Mouse (Mus musculus) neural tube, embryonic 15.5 days (tissue): ENCODE measurements around the gene Tmigd1. TPM values are rescaled to one million over a fixed set of nuclear protein-coding genes. Genes with fewer than 3 reads are reported as not detected.

Source experiments
- ATAC-seq: fragments of 200-750 bp; cut with Nextera tagmentation; 2 replicates; pipeline ENCODE4 v1.8.0; 2017; ENCODE audit warnings: mild to moderate bottlenecking, moderate TSS enrichment, moderate library complexity; ENCODE audit not compliant: low FRiP score
- H3K27ac ChIP-seq: fragments of 300-500 bp; sonication (generic); replicated peaks from 2 replicates; pipeline ENCODE4 v1.5.1; 2015; ENCODE audit warnings: mild to moderate bottlenecking, inconsistent platforms
- H3K27me3 ChIP-seq: fragments of 300-500 bp; sonication (generic); replicated peaks from 2 replicates; pipeline ENCODE4 v1.6.1; 2015; ENCODE audit warnings: inconsistent platforms
- H3K36me3 ChIP-seq: fragments of 300-500 bp; sonication (generic); 2 replicates; pipeline ENCODE4 v1.6.1; 2015; ENCODE audit warnings: inconsistent platforms
- H3K4me1 ChIP-seq: fragments of 300-500 bp; sonication (generic); 2 replicates; pipeline ENCODE4 v1.6.1; 2015; ENCODE audit warnings: inconsistent platforms
- H3K4me2 ChIP-seq: fragments of 300-500 bp; sonication (generic); 2 replicates; pipeline ENCODE4 v1.6.1; 2015; ENCODE audit warnings: inconsistent platforms, mild to moderate bottlenecking, moderate library complexity
- H3K4me3 ChIP-seq: fragments of 300-500 bp; sonication (generic); replicated peaks from 2 replicates; pipeline ENCODE4 v1.5.1; 2015; ENCODE audit warnings: mild to moderate bottlenecking, inconsistent platforms
- H3K9ac ChIP-seq: fragments of 300-500 bp; sonication (generic); replicated peaks from 2 replicates; pipeline ENCODE4 v1.6.1; 2015; ENCODE audit warnings: mild to moderate bottlenecking, inconsistent platforms
- H3K9me3 ChIP-seq: fragments of 300-500 bp; sonication (generic); replicated peaks from 2 replicates; pipeline ENCODE4 v1.6.1; 2016; ENCODE audit warnings: inconsistent platforms
- WGBS: fragments of 180-500 bp; shearing (Covaris S2); methylation state at CpG from one replicate; pipeline ENCODE4 v1.1.7; 2015; ENCODE audit warnings: mixed read lengths; 5-methylcytosine and 5-hydroxymethylcytosine counted together
- polyA plus RNA-seq: library from polyadenylated mRNA; unstranded; fragments of >200 nt; fragmentation: Nextera tagmentation; extraction: Ambion mirVana; gene quantifications from 2 replicates; pipeline ENCODE4 v1.2.1, GENCODE M21; 2015

The Tmigd1 gene
- polyA plus RNA-seq, 1 experiment from 2014 or later = not detected

GRCm38 (mm10) chr11:76933209-76933608 lies 31.2 kb downstream of the Tmigd1 start:
- no peak overlapping the region for H3K4me3 ChIP-seq
- H3K9ac ChIP-seq = no peak overlapping the region
- no peaks in the 10 kb centered on the region for H3K27me3 ChIP-seq
- H3K9me3 ChIP-seq = no peaks in the 10 kb centered on the region
- no peaks in the 10 kb centered on the region for H3K36me3 ChIP-seq
- no peak for ATAC-seq
- H3K4me1 ChIP-seq = no peaks in the 10 kb centered on the region
- H3K4me2 ChIP-seq = no peak overlapping the region
- WGBS = 75% methylated on average over 3 of the region's 3 CpGs
- no peak overlapping the region for H3K27ac ChIP-seq

GRCm38 (mm10) chr11:76936578-76936977 lies 34.6 kb downstream of the Tmigd1 start:
- ATAC-seq = no peak
- Histone ChIP-seq H3K27me3 (no peaks in the 10 kb centered on the region), H3K4me1 (no peaks in the 10 kb centered on the region), H3K4me3 (no peak overlapping the region), H3K27ac (no peak overlapping the region), H3K4me2 (no peak overlapping the region), H3K36me3 (no peaks in the 10 kb centered on the region), H3K9me3 (no peaks in the 10 kb centered on the region), H3K9ac (no peak overlapping the region)
- WGBS = 78% methylated on average over 5 of the region's 5 CpGs

- Histone ChIP-seq H3K4me2 (peak overlapping the region; percentile 82), H3K27me3 (no peaks in the 10 kb centered on the region), H3K27ac (peak overlapping the region; percentile 86), H3K9me3 (no peaks in the 10 kb centered on the region), H3K36me3 (0 out of 2 replicates have a peak, but pooled peaks cover 8% of the 10 kb centered on the region), H3K9ac (peak overlapping the region; percentile 87; the same call in 1 of the 2 replicates), H3K4me3 (peak overlapping the region; percentile 73), H3K4me1 (peaks cover 21% of the 10 kb centered on the region)
- 71% methylated on average over 6 of the region's 6 CpGs for WGBS
- no peak for ATAC-seq
These were observed 42.9 kb downstream of the Tmigd1 start for GRCm38 (mm10) chr11:76944839-76945238.

GRCm38 (mm10) chr11:76945386-76946202 lies 43.6 kb downstream of the Tmigd1 start:
- H3K4me2 ChIP-seq = peak overlapping the region; percentile 82
- peak overlapping the region; percentile 86 for H3K27ac ChIP-seq
- no peaks in the 10 kb centered on the region for H3K27me3 ChIP-seq
- 0 out of 2 replicates have a peak, but pooled peaks cover 8% of the 10 kb centered on the region for H3K36me3 ChIP-seq
- no peaks in the 10 kb centered on the region for H3K9me3 ChIP-seq
- H3K4me3 ChIP-seq = peak overlapping the region; percentile 73
- H3K9ac ChIP-seq = peak overlapping the region; percentile 87
- 0% methylated on average over 58 of the region's 58 CpGs for WGBS
- peaks cover 21% of the 10 kb centered on the region for H3K4me1 ChIP-seq
- peak; percentile 94 for ATAC-seq

GRCm38 (mm10) chr11:76946203-76946585 lies 44.2 kb downstream of the Tmigd1 start:
- no peaks in the 10 kb centered on the region for H3K9me3 ChIP-seq
- H3K36me3 ChIP-seq = peaks cover 13% of the 10 kb centered on the region
- 2% methylated on average over 8 of the region's 8 CpGs for WGBS
- peaks cover 21% of the 10 kb centered on the region for H3K4me1 ChIP-seq
- no peak for ATAC-seq
- H3K27ac ChIP-seq = no peak overlapping the region
- peak overlapping the region; percentile 82 for H3K4me2 ChIP-seq
- H3K4me3 ChIP-seq = peak overlapping the region; percentile 73
- H3K27me3 ChIP-seq = no peaks in the 10 kb centered on the region
- peak overlapping the region; percentile 87 for H3K9ac ChIP-seq

- 94% methylated on average over 2 of the region's 2 CpGs for WGBS
- H3K9ac ChIP-seq = no peak overlapping the region
- H3K27me3 ChIP-seq = no peaks in the 10 kb centered on the region
- H3K36me3 ChIP-seq = peaks cover 65% of the 10 kb centered on the region
- H3K9me3 ChIP-seq = no peaks in the 10 kb centered on the region
- no peak overlapping the region for H3K4me2 ChIP-seq
- no peak for ATAC-seq
- no peak overlapping the region for H3K4me3 ChIP-seq
- no peaks in the 10 kb centered on the region for H3K4me1 ChIP-seq
- no peak overlapping the region for H3K27ac ChIP-seq
These were observed 51.6 kb downstream of the Tmigd1 start for GRCm38 (mm10) chr11:76953536-76953935.

GRCm38 (mm10) chr11:76965703-76966102 lies 63.7 kb downstream of the Tmigd1 start:
- H3K4me3 ChIP-seq = no peak overlapping the region
- no peak for ATAC-seq

More at GRCm38 (mm10) chr11:76965703-76966102, 63.7 kb downstream of the Tmigd1 start:
- Histone ChIP-seq H3K27ac (no peak overlapping the region), H3K9me3 (no peaks in the 10 kb centered on the region), H3K36me3 (peaks cover 83% of the 10 kb centered on the region), H3K4me1 (no peaks in the 10 kb centered on the region), H3K9ac (no peak overlapping the region), H3K27me3 (no peaks in the 10 kb centered on the region), H3K4me2 (no peak overlapping the region)
- 96% methylated on average over 3 of the region's 3 CpGs for WGBS

Other genes starting within 250 kb of the Tmigd1 start
- 1.7 and 1.9 TPM in 2 replicates for gene Bhlha9, start 229.7 kb upstream of the Tmigd1 start, polyA plus RNA-seq
- gene Trarg1, start 222.4 kb upstream of the Tmigd1 start, polyA plus RNA-seq = 5.5 and 7.7 TPM in 2 replicates
- 22.8 and 23.1 TPM in 2 replicates for gene Gosr1, start 138.6 kb upstream of the Tmigd1 start, polyA plus RNA-seq
- 5.5 and 6.0 TPM in 2 replicates for gene Cpd, start 55.1 kb upstream of the Tmigd1 start, polyA plus RNA-seq
- gene Blmh, start 22.6 kb downstream of the Tmigd1 start, polyA plus RNA-seq = 133 and 138 TPM in 2 replicates
- gene Slc6a4, start 96.4 kb downstream of the Tmigd1 start, polyA plus RNA-seq = 1.6 and 3.0 TPM in 2 replicates
- 45.5 and 61.8 TPM in 2 replicates for gene Nsrp1, start 176.3 kb downstream of the Tmigd1 start, polyA plus RNA-seq